Mouse (Mus musculus): ENCODE measurements around the gene Cers2. TPM values are rescaled to one million over a fixed set of nuclear protein-coding genes. Genes with fewer than 3 reads are reported as not detected.

The Cers2 gene
- 100 to 1,000 TPM in 1 of 2 experiments, 10 to 100 TPM in 1; 63.2 to 101 TPM for polyA plus RNA-seq (2012; fragmentation: generic; extraction: Trizol)

GRCm38 (mm10) chr3:95314486-95315093, at the start of gene Cers2:
Cers2 (plus strand) TSS chr3:95314791.

GRCm38 (mm10) chr3:95281216-95282126, 33.1 kb upstream of the Cers2 start, which contains the start of the genes Mindy1 and Prune1:
Mindy1 (plus strand) TSS chr3:95281345.
Prune1 (minus strand) TSS chr3:95282076.

GRCm38 (mm10) chr3:95307100-95307499, 7.5 kb upstream of the Cers2 start, which contains the start of gene Anxa9:
Anxa9 (minus strand) TSS chr3:95307176.

GRCm38 (mm10) chr3:95356701-95357449, 42.3 kb downstream of the Cers2 start, which contains the start of gene Setdb1:
Setdb1 (minus strand) TSS chr3:95357202.

Other genes starting within 250 kb of the Cers2 start
- 10 to 100 TPM in 1 of 2 experiments, 1 to 10 TPM in 1; 5.5 to 15.4 TPM for gene Pip5k1a, start 207.9 kb upstream of the Cers2 start, polyA plus RNA-seq (2012; fragmentation: generic; extraction: Trizol)
- 10 to 100 TPM; 65.6 to 87.8 TPM for gene Vps72, start 203.8 kb upstream of the Cers2 start, polyA plus RNA-seq (2012; fragmentation: generic; extraction: Trizol)
- gene Tmod4, start 190.3 kb upstream of the Cers2 start, polyA plus RNA-seq (2012; fragmentation: generic; extraction: Trizol), result 1 to 10 TPM in 1 of 2 experiments, under 1 TPM in 1; 0.12 to 2.2 TPM
- 10 to 100 TPM; 37.1 to 41.3 TPM for gene Scnm1, start 180.8 kb upstream of the Cers2 start, polyA plus RNA-seq (2012; fragmentation: generic; extraction: Trizol)
- gene Lysmd1, start 180.7 kb upstream of the Cers2 start, polyA plus RNA-seq (2012; fragmentation: generic; extraction: Trizol), result 1 to 10 TPM; 1.4 to 6.5 TPM
- under 1 TPM in 1 of 2 experiments, not detected in 1; 0.25 TPM for gene Tnfaip8l2, start 172.4 kb upstream of the Cers2 start, polyA plus RNA-seq (2012; fragmentation: generic; extraction: Trizol)
- 10 to 100 TPM in 1 of 2 experiments, 1 to 10 TPM in 1; 1.2 to 10.8 TPM for gene Sema6c, start 154.3 kb upstream of the Cers2 start, polyA plus RNA-seq (2012; fragmentation: generic; extraction: Trizol)
- 1 to 10 TPM in 1 of 2 experiments, under 1 TPM in 1; 0.46 to 5.0 TPM for gene Gabpb2, start 96.9 kb upstream of the Cers2 start, polyA plus RNA-seq (2012; fragmentation: generic; extraction: Trizol)
- 10 to 100 TPM; 32.7 to 44.2 TPM for gene Cdc42se1, start 86.1 kb upstream of the Cers2 start, polyA plus RNA-seq (2012; fragmentation: generic; extraction: Trizol)
- 1 to 10 TPM; 3.7 to 6.4 TPM for gene Mllt11, start 82.6 kb upstream of the Cers2 start, polyA plus RNA-seq (2012; fragmentation: generic; extraction: Trizol)
- under 1 TPM; 0.02 to 0.13 TPM for gene Gm128, start 73.2 kb upstream of the Cers2 start, polyA plus RNA-seq (2012; fragmentation: generic; extraction: Trizol)
- under 1 TPM in 1 of 2 experiments, not detected in 1; 0.27 TPM for gene Bnipl, start 63.6 kb upstream of the Cers2 start, polyA plus RNA-seq (2012; fragmentation: generic; extraction: Trizol)
- 10 to 100 TPM; 20.9 to 35.4 TPM for gene Mindy1, start 33.4 kb upstream of the Cers2 start, polyA plus RNA-seq (2012; fragmentation: generic; extraction: Trizol)
- 10 to 100 TPM in 1 of 2 experiments, 1 to 10 TPM in 1; 4.4 to 13.2 TPM for gene Prune1, start 32.7 kb upstream of the Cers2 start, polyA plus RNA-seq (2012; fragmentation: generic; extraction: Trizol)
- 1 to 10 TPM; 1.6 to 2.8 TPM for gene Anxa9, start 7.6 kb upstream of the Cers2 start, polyA plus RNA-seq (2012; fragmentation: generic; extraction: Trizol)
- gene Setdb1, start 42.4 kb downstream of the Cers2 start, polyA plus RNA-seq (2012; fragmentation: generic; extraction: Trizol), result 10 to 100 TPM in 1 of 2 experiments, 1 to 10 TPM in 1; 1.9 to 12.4 TPM
- not detected for gene 4930558C23Rik, start 88.0 kb downstream of the Cers2 start, polyA plus RNA-seq (2012; fragmentation: generic; extraction: Trizol)
- gene Arnt, start 119.6 kb downstream of the Cers2 start, polyA plus RNA-seq (2012; fragmentation: generic; extraction: Trizol), result 10 to 100 TPM in 1 of 2 experiments, 1 to 10 TPM in 1; 2.0 to 20.3 TPM
- gene Ctsk, start 184.5 kb downstream of the Cers2 start, polyA plus RNA-seq (2012; fragmentation: generic; extraction: Trizol), result under 1 TPM in 1 of 2 experiments, not detected in 1; 0.25 TPM
- under 1 TPM in 1 of 2 experiments, not detected in 1; 0.07 TPM for gene Ctss, start 212.0 kb downstream of the Cers2 start, polyA plus RNA-seq (2012; fragmentation: generic; extraction: Trizol)
- not detected for gene Hormad1, start 244.9 kb downstream of the Cers2 start, polyA plus RNA-seq (2012; fragmentation: generic; extraction: Trizol)

Measured in C3H10T1/2 (cell line).